Mouse (Mus musculus) liver, embryonic 15.5 days (tissue): Measurements from ENCODE around the gene Maml3. TPM values are rescaled to one million over a fixed set of nuclear protein-coding genes. Genes with fewer than 3 reads are reported as not detected.

Experiments
- ATAC-seq: fragments of 200-750 bp; cut with Nextera tagmentation; 2 replicates; pipeline ENCODE4 v1.8.0; 2017; ENCODE audit warnings: moderate number of reproducible peaks, mild to moderate bottlenecking, moderate library complexity; ENCODE audit not compliant: insufficient read depth
- H3K27ac ChIP-seq: fragments of 300-500 bp; sonication (generic); replicated peaks from 2 replicates; pipeline ENCODE4 v1.5.1; 2015; ENCODE audit warnings: mild to moderate bottlenecking, inconsistent platforms
- H3K27me3 ChIP-seq: fragments of 300-500 bp; sonication (generic); 2 replicates; pipeline ENCODE4 v1.6.1; 2015; ENCODE audit warnings: mild to moderate bottlenecking, inconsistent platforms
- H3K36me3 ChIP-seq: fragments of 300-500 bp; sonication (generic); replicated peaks from 2 replicates; pipeline ENCODE4 v1.6.1; 2015; ENCODE audit warnings: moderate library complexity, mild to moderate bottlenecking, inconsistent platforms
- H3K4me1 ChIP-seq: fragments of 300-500 bp; sonication (generic); replicated peaks from 2 replicates; pipeline ENCODE4 v1.6.1; 2015; ENCODE audit warnings: inconsistent platforms
- H3K4me2 ChIP-seq: fragments of 300-500 bp; sonication (generic); 2 replicates; pipeline ENCODE4 v1.6.1; 2015; ENCODE audit warnings: moderate library complexity, mild to moderate bottlenecking, inconsistent platforms
- H3K4me3 ChIP-seq: fragments of 300-500 bp; sonication (generic); replicated peaks from 2 replicates; pipeline ENCODE4 v1.5.1; 2015; ENCODE audit warnings: mild to moderate bottlenecking, inconsistent platforms
- H3K9ac ChIP-seq: fragments of 300-500 bp; sonication (generic); 2 replicates; pipeline ENCODE4 v1.6.1; 2015; ENCODE audit warnings: moderate library complexity, mild to moderate bottlenecking, inconsistent platforms
- H3K9me3 ChIP-seq: fragments of 300-500 bp; sonication (generic); replicated peaks from 2 replicates; pipeline ENCODE4 v1.6.1; 2016; ENCODE audit warnings: inconsistent platforms
- WGBS: fragments of 180-500 bp; shearing (Covaris S2); methylation state at CpG from one replicate; pipeline ENCODE4 v1.1.7; 2015; ENCODE audit warnings: mixed read lengths; ENCODE audit not compliant: insufficient replicate concordance; 5-methylcytosine and 5-hydroxymethylcytosine counted together
- polyA plus RNA-seq: library from polyadenylated mRNA; unstranded; fragments of >200 nt; fragmentation: Nextera tagmentation; extraction: Ambion mirVana; gene quantifications from 2 replicates; pipeline ENCODE4 v1.2.1, GENCODE M21; 2015

Gene Maml3
- polyA plus RNA-seq, 1 experiment from 2014 or later: 0.73 TPM

- Histone ChIP-seq H3K27me3 (no peaks in the 10 kb centered on the region), H3K9ac (no peak overlapping the region), H3K36me3 (no peaks in the 10 kb centered on the region), H3K27ac (no peak overlapping the region), H3K4me2 (no peak overlapping the region), H3K9me3 (no peaks in the 10 kb centered on the region), H3K4me3 (no peak overlapping the region), H3K4me1 (peaks cover 25% of the 10 kb centered on the region)
- 72% methylated on average over 5 of the region's 5 CpGs for WGBS
- ATAC-seq: no peak
Observed at GRCm38 (mm10) chr3:51885487-51885886, 219.4 kb downstream of the Maml3 start.

- 24% methylated on average over 10 of the region's 10 CpGs for WGBS
- H3K4me1 ChIP-seq: peaks cover 43% of the 10 kb centered on the region
- no peak for ATAC-seq
Observed at GRCm38 (mm10) chr3:51881981-51882380, 222.9 kb downstream of the Maml3 start.

GRCm38 (mm10) chr3:51881393-51881792 is 223.5 kb downstream of the Maml3 start:
- WGBS: 18% methylated on average over 2 of the region's 2 CpGs
- peaks cover 43% of the 10 kb centered on the region for H3K4me1 ChIP-seq
- H3K9me3 ChIP-seq: no peaks in the 10 kb centered on the region
- ATAC-seq: no peak
- H3K36me3 ChIP-seq: no peaks in the 10 kb centered on the region
- H3K4me2 ChIP-seq: no peak overlapping the region
- H3K27me3 ChIP-seq: no peaks in the 10 kb centered on the region
- H3K9ac ChIP-seq: no peak overlapping the region
- no peak overlapping the region for H3K4me3 ChIP-seq
- H3K27ac ChIP-seq: no peak overlapping the region

More at GRCm38 (mm10) chr3:51881981-51882380, 222.9 kb downstream of the Maml3 start:
- no peak overlapping the region for H3K4me3 ChIP-seq
- no peaks in the 10 kb centered on the region for H3K9me3 ChIP-seq
- H3K9ac ChIP-seq: no peak overlapping the region
- no peak overlapping the region for H3K4me2 ChIP-seq
- H3K36me3 ChIP-seq: no peaks in the 10 kb centered on the region
- H3K27me3 ChIP-seq: no peaks in the 10 kb centered on the region
- H3K27ac ChIP-seq: no peak overlapping the region

GRCm38 (mm10) chr3:51880506-51881036 is 224.3 kb downstream of the Maml3 start:
- H3K36me3 ChIP-seq: no peaks in the 10 kb centered on the region
- H3K4me3 ChIP-seq: no peak overlapping the region
- no peak for ATAC-seq
- no peak overlapping the region; the same call in 1 of the 2 replicates for H3K27ac ChIP-seq
- H3K27me3 ChIP-seq: no peaks in the 10 kb centered on the region
- 67% methylated on average over 8 of the region's 8 CpGs for WGBS
- no peak overlapping the region for H3K4me2 ChIP-seq
- H3K9ac ChIP-seq: no peak overlapping the region
- no peaks in the 10 kb centered on the region for H3K9me3 ChIP-seq
- peaks cover 39% of the 10 kb centered on the region for H3K4me1 ChIP-seq

GRCm38 (mm10) chr3:51879211-51879610 is 225.7 kb downstream of the Maml3 start:
- H3K36me3 ChIP-seq: no peaks in the 10 kb centered on the region
- H3K9ac ChIP-seq: no peak overlapping the region
- H3K27ac ChIP-seq: no peak overlapping the region
- 81% methylated on average over 11 of the region's 11 CpGs for WGBS
- ATAC-seq: no peak
- H3K4me2 ChIP-seq: 0 out of 2 replicates have a peak overlapping the region, but pooled peaks have one; percentile 4
- H3K27me3 ChIP-seq: no peaks in the 10 kb centered on the region
- no peak overlapping the region for H3K4me3 ChIP-seq
- H3K4me1 ChIP-seq: peaks cover 39% of the 10 kb centered on the region
- H3K9me3 ChIP-seq: no peaks in the 10 kb centered on the region

GRCm38 (mm10) chr3:51878577-51878976 is 226.3 kb downstream of the Maml3 start:
- 21% methylated on average over 9 of the region's 9 CpGs for WGBS
- Histone ChIP-seq H3K27me3 (no peaks in the 10 kb centered on the region), H3K4me2 (0 out of 2 replicates have a peak overlapping the region, but pooled peaks have one; percentile 4), H3K4me1 (peaks cover 43% of the 10 kb centered on the region), H3K9me3 (no peaks in the 10 kb centered on the region), H3K36me3 (no peaks in the 10 kb centered on the region), H3K4me3 (no peak overlapping the region), H3K27ac (no peak overlapping the region), H3K9ac (no peak overlapping the region)
- ATAC-seq: peak; percentile 42; the same call in 1 of the 2 replicates

- WGBS: 70% methylated on average over 9 of the region's 9 CpGs
- no peak for ATAC-seq
- no peak overlapping the region for H3K4me3 ChIP-seq
Observed at GRCm38 (mm10) chr3:51876729-51877128, 228.1 kb downstream of the Maml3 start.

GRCm38 (mm10) chr3:51875629-51876028 is 229.2 kb downstream of the Maml3 start:
- no peaks in the 10 kb centered on the region for H3K9me3 ChIP-seq
- no peak for ATAC-seq
- no peaks in the 10 kb centered on the region for H3K27me3 ChIP-seq
- no peak overlapping the region for H3K4me2 ChIP-seq
- H3K27ac ChIP-seq: no peak overlapping the region
- WGBS: 70% methylated on average over 4 of the region's 4 CpGs
- no peaks in the 10 kb centered on the region for H3K36me3 ChIP-seq
- peaks cover 32% of the 10 kb centered on the region for H3K4me1 ChIP-seq
- H3K4me3 ChIP-seq: no peak overlapping the region
- no peak overlapping the region for H3K9ac ChIP-seq

More at GRCm38 (mm10) chr3:51876729-51877128, 228.1 kb downstream of the Maml3 start:
- Histone ChIP-seq H3K4me1 (peaks cover 41% of the 10 kb centered on the region), H3K4me2 (no peak overlapping the region), H3K9ac (no peak overlapping the region), H3K36me3 (no peaks in the 10 kb centered on the region), H3K27me3 (no peaks in the 10 kb centered on the region), H3K9me3 (no peaks in the 10 kb centered on the region), H3K27ac (no peak overlapping the region)

GRCm38 (mm10) chr3:51874252-51874651 is 230.6 kb downstream of the Maml3 start:
- H3K9me3 ChIP-seq: no peaks in the 10 kb centered on the region
- H3K9ac ChIP-seq: no peak overlapping the region
- H3K4me1 ChIP-seq: peaks cover 21% of the 10 kb centered on the region
- WGBS: 71% methylated on average over 3 of the region's 3 CpGs
- no peaks in the 10 kb centered on the region for H3K27me3 ChIP-seq
- H3K4me2 ChIP-seq: no peak overlapping the region
- H3K36me3 ChIP-seq: no peaks in the 10 kb centered on the region
- no peak overlapping the region for H3K27ac ChIP-seq
- no peak for ATAC-seq
- no peak overlapping the region for H3K4me3 ChIP-seq

- H3K27me3 ChIP-seq: no peaks in the 10 kb centered on the region
- H3K36me3 ChIP-seq: no peaks in the 10 kb centered on the region
- no peak overlapping the region for H3K27ac ChIP-seq
- no peak overlapping the region for H3K4me2 ChIP-seq
- H3K9ac ChIP-seq: no peak overlapping the region
- H3K4me1 ChIP-seq: peaks cover 12% of the 10 kb centered on the region
- ATAC-seq: no peak
- no peak overlapping the region for H3K4me3 ChIP-seq
- H3K9me3 ChIP-seq: no peaks in the 10 kb centered on the region
- WGBS: 68% methylated on average over 4 of the region's 4 CpGs
Observed at GRCm38 (mm10) chr3:51872771-51873170, 232.1 kb downstream of the Maml3 start.

GRCm38 (mm10) chr3:51871346-51871745 is 233.5 kb downstream of the Maml3 start:
- Histone ChIP-seq H3K4me3 (no peak overlapping the region), H3K27me3 (no peaks in the 10 kb centered on the region), H3K36me3 (no peaks in the 10 kb centered on the region), H3K4me1 (peaks cover 12% of the 10 kb centered on the region), H3K27ac (no peak overlapping the region), H3K9me3 (no peaks in the 10 kb centered on the region), H3K9ac (no peak overlapping the region), H3K4me2 (no peak overlapping the region)
- no peak for ATAC-seq
- 70% methylated on average over 4 of the region's 4 CpGs for WGBS

- Histone ChIP-seq H3K36me3 (no peaks in the 10 kb centered on the region), H3K4me1 (peaks cover 12% of the 10 kb centered on the region), H3K4me3 (no peak overlapping the region), H3K27ac (no peak overlapping the region), H3K9me3 (no peaks in the 10 kb centered on the region), H3K27me3 (no peaks in the 10 kb centered on the region), H3K4me2 (no peak overlapping the region), H3K9ac (no peak overlapping the region)
- no peak for ATAC-seq
- WGBS: 65% methylated on average over 6 of the region's 6 CpGs
Observed at GRCm38 (mm10) chr3:51869980-51870379, 234.9 kb downstream of the Maml3 start.
